Mouse (Mus musculus) kidney, embryonic 16.5 days (tissue): ENCODE measurements at regions not wholly inside any gene's neighbourhood (a gene's known extent, or its start where the extent isn't known, plus 50 kb on each side); places are given as distances from the start of the nearest gene placed in this dataset.

Source experiments
- ATAC-seq: fragments of 200-750 bp; cut with Nextera tagmentation; 2 replicates; pipeline ENCODE4 v1.8.0; 2017; ENCODE audit warnings: moderate TSS enrichment; ENCODE audit not compliant: low FRiP score, low TSS enrichment
- H3K27ac ChIP-seq: fragments of 300-500 bp; sonication (generic); 2 replicates; pipeline ENCODE4 v1.5.1; 2014; ENCODE audit warnings: low read length
- H3K27me3 ChIP-seq: fragments of 300-500 bp; sonication (generic); 2 replicates; pipeline ENCODE4 v1.6.1; 2014; ENCODE audit warnings: low read length, control low read depth, mixed read lengths; ENCODE audit not compliant: insufficient read depth
- H3K36me3 ChIP-seq: fragments of 300-500 bp; sonication (generic); 2 replicates; pipeline ENCODE4 v1.6.1; 2014; ENCODE audit warnings: low read length, control low read depth, mixed read lengths; ENCODE audit not compliant: insufficient read depth
- H3K4me1 ChIP-seq: fragments of 300-500 bp; sonication (generic); 2 replicates; pipeline ENCODE4 v1.6.1; 2014; ENCODE audit warnings: low read length, control low read depth, mixed read lengths; ENCODE audit not compliant: insufficient read depth
- H3K4me2 ChIP-seq: fragments of 300-500 bp; sonication (generic); replicated peaks from 2 replicates; pipeline ENCODE4 v1.6.1; 2014; ENCODE audit warnings: low read depth, low read length
- H3K4me3 ChIP-seq: fragments of 300-500 bp; sonication (generic); 2 replicates; pipeline ENCODE4 v1.5.1; 2014; ENCODE audit warnings: mild to moderate bottlenecking, low read length
- H3K9ac ChIP-seq: fragments of 300-500 bp; sonication (generic); replicated peaks from 2 replicates; pipeline ENCODE4 v1.6.1; 2014; ENCODE audit warnings: low read length
- H3K9me3 ChIP-seq: fragments of 300-500 bp; sonication (generic); 2 replicates; pipeline ENCODE4 v1.6.1; 2016; ENCODE audit warnings: low read length, control low read depth
- WGBS: fragments of 180-500 bp; shearing (Covaris S2); extraction: QIAGEN DNeasy Blood & Tissue Kit; methylation state at CpG from one replicate; pipeline ENCODE4 v1.1.7; 2014; 5-methylcytosine and 5-hydroxymethylcytosine counted together

DNA sequence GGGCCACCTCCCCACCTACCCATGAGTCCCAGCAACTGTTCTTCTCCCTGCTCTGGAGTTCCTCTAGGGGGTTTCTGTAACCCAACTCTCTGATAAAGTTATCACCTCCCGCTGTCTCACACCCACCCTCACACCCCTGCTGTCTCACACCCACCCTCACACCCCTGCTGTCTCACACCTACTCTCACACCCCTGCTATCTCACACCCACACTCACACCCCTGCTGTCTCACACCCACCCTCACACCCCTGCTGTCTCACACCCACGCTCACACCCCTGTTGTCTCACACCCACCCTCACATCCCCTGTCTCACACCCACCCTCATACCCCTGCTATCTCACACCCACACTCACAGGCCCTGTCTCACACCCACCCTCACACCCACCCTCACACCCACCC is 67.4 kb upstream of the Atl2 start:
- WGBS, result 70% methylated on average over 2 of the region's 2 CpGs
- ATAC-seq, result no peak

DNA sequence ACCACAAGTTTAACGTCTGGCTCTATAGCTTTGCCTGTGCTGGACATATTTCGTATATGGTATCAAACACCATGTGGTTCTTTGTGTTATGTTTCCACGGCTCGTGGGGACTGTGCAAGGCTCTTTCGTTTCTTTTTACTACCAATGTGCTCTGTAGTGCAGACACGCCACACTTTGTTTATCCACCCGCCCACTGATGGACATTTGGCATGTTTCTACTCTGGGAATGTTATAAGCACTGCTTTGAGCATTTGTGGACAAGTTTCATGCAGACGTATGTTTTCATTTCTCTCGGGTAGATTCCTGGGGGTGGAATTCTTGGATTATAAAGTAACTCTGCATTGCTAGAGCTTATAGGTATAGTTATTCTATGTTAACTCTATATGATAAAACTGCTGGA is 65.5 kb upstream of the Atl2 start:
- H3K27me3 ChIP-seq, result no peaks in the 10 kb centered on the region
- no peak overlapping the region for H3K27ac ChIP-seq
- 35% methylated on average over 9 of the region's 9 CpGs for WGBS
- no peak overlapping the region for H3K4me2 ChIP-seq
- H3K9ac ChIP-seq, result no peak overlapping the region
- ATAC-seq, result no peak
- peaks cover 7% of the 10 kb centered on the region for H3K4me1 ChIP-seq
- no peak overlapping the region for H3K4me3 ChIP-seq
- H3K36me3 ChIP-seq, result no peaks in the 10 kb centered on the region
- no peaks in the 10 kb centered on the region for H3K9me3 ChIP-seq

More for the DNA sequence above, 67.4 kb upstream of the Atl2 start:
- H3K4me3 ChIP-seq, result no peak overlapping the region
- peaks cover 7% of the 10 kb centered on the region for H3K4me1 ChIP-seq
- H3K27ac ChIP-seq, result no peak overlapping the region
- H3K4me2 ChIP-seq, result no peak overlapping the region
- H3K9me3 ChIP-seq, result no peaks in the 10 kb centered on the region
- no peaks in the 10 kb centered on the region for H3K36me3 ChIP-seq
- no peak overlapping the region for H3K9ac ChIP-seq
- H3K27me3 ChIP-seq, result no peaks in the 10 kb centered on the region

DNA sequence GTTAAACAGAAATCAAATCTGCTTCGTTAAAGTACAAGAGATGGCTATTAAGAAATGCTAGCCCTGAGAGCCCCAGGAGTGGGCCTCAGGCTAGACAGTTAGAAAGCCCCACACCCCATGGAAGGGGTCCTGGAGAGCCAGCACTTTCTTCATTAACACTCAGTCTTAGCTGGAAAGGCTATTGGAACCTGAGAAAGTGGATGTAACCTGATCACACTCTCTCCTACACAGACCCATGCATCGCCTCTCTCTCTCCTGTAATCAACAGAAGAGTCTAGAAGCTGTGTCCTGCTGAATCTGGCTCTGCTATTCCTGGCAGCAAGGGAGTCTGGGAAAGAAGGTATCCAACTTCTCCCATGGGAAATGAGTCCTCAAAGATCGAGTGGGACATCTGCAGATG is 64.8 kb upstream of the Atl2 start:
- peaks cover 7% of the 10 kb centered on the region for H3K4me1 ChIP-seq
- no peaks in the 10 kb centered on the region for H3K36me3 ChIP-seq
- H3K4me3 ChIP-seq, result no peak overlapping the region
- 25% methylated on average over 3 of the region's 3 CpGs for WGBS
- ATAC-seq, result peak; percentile 64; the same call in 1 of the 2 replicates
- no peaks in the 10 kb centered on the region for H3K9me3 ChIP-seq
- no peak overlapping the region for H3K4me2 ChIP-seq
- no peaks in the 10 kb centered on the region for H3K27me3 ChIP-seq
- H3K27ac ChIP-seq, result no peak overlapping the region
- no peak overlapping the region for H3K9ac ChIP-seq

DNA sequence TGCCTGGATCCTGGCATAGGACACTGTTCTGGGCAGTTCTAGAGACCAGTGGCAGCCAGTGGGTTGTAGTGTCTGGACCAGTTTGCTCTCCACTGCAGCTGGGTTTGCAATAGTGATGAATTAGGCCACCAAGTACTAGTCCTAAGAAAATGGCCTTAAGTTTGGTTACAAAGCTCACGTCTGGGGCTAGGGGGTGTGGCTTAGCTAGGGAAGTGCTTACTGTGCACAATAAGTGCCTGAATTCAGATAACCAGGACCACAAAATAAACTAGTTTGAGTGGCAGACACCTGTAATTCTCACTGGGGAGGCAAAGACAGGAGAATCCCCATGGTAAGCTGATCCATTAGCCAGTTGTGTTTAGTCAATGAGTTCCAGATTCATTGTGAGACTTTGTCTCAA is 59.3 kb upstream of the Atl2 start:
- Histone ChIP-seq H3K36me3 (no peaks in the 10 kb centered on the region), H3K4me2 (no peak overlapping the region), H3K9me3 (no peaks in the 10 kb centered on the region), H3K4me1 (peaks cover 5% of the 10 kb centered on the region), H3K27me3 (no peaks in the 10 kb centered on the region), H3K4me3 (no peak overlapping the region), H3K27ac (no peak overlapping the region), H3K9ac (no peak overlapping the region)
- ATAC-seq, result no peak
- 43% methylated on average over 1 of the region's 1 CpGs for WGBS

DNA sequence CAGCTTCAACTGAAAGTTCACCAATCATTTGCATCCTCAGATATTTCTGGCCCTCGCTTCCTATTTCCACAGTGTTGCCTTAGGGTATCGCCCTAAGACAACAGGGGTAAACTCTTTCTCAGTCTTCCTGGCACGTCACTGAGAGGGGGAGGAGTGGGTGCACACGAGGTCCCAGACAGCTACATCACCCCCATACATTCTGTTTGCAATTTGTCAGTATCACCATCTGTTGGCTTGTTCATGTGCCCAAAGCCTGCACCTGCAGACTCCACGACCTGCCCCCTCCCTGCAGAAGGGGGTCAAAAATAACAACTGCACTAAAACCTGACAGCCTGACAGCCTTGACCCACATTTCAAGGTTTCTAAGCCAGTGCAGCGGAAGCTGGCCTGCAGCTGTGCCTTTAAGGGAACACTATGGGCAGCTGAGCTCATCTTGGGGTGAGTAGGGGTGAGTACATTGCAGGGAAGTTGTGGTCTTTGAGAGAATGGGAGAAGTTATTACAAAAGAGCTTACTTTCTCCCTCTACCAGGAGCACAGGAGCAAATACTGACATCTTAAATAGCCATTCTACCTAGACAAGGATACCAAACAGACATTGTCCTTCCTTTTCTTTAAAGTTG is 58.8 kb upstream of the Atl2 start:
- Histone ChIP-seq H3K4me1 (peaks cover 7% of the 10 kb centered on the region), H3K36me3 (no peaks in the 10 kb centered on the region), H3K27me3 (no peaks in the 10 kb centered on the region), H3K9ac (no peak overlapping the region), H3K9me3 (no peaks in the 10 kb centered on the region), H3K27ac (no peak overlapping the region), H3K4me3 (no peak overlapping the region), H3K4me2 (no peak overlapping the region)
- no peak for ATAC-seq
- 51% methylated on average over 6 of the region's 6 CpGs for WGBS

DNA sequence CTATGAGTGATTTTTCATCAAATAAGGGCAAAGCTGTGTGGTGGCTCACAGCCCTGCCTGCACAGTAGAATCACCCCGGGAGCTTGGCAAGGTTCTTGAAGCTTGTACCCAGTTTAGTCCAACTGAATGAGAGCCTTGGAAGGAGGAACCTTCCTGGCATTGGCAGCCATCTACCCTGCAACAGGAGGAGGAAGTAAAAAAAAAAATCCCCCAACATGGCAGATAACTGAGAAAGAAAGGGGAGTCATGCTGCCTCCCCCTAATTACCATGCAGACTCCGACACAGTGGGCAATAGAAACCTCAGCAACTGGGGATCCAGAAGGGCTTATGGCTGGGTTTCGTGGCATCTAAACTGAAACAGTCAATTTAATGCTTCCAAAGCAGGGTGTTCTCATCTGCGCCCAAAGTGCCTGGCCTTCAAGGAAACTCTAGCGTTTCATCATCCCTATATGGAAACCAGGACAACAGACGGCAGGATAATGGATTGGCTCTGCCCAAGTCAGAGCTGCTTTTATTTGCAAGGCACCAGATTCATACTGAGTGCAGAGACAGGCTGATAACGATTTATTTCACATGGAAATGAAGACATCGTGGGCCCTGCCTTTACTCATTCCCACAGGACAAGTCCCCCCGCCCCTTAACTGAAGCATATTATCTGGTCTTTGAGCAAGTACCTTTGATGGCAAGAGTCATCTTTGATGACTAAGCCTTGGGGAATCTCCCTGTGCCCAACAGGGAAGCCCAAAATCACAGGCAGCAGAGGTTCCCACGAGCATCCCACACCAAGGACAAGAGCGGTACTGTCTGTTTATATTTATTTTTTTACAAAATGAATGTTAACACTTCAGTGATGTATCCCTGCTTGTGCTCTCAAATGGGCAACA is 52.9 kb upstream of the Atl2 start:
- Histone ChIP-seq H3K9ac (no peak overlapping the region), H3K4me3 (no peak overlapping the region), H3K9me3 (no peaks in the 10 kb centered on the region), H3K27ac (no peak overlapping the region), H3K4me2 (no peak overlapping the region), H3K27me3 (no peaks in the 10 kb centered on the region), H3K36me3 (no peaks in the 10 kb centered on the region), H3K4me1 (peaks cover 7% of the 10 kb centered on the region)
- ATAC-seq, result no peak
- WGBS, result 67% methylated on average over 11 of the region's 11 CpGs
